Mouse (Mus musculus) C2C12 (cell line): Measurements from ENCODE around the gene Plac9a.
"Not testable (repeated sequence)": the region's sequence is repeated elsewhere in the genome, so short reads cannot be mapped to it uniquely, and the experiment has no call there.

Experiments
- CEBPB ChIP-seq: IDR thresholded peaks from one replicate; pipeline ENCODE4 v1.6.1; 2011; ENCODE audit warnings: low read depth, mild to moderate bottlenecking, control low read depth, moderate library complexity
- CTCF ChIP-seq: IDR thresholded peaks from one replicate; pipeline ENCODE4 v1.5.1; 2011; ENCODE audit not compliant: control insufficient read depth, insufficient read depth, insufficient read length
- MYOG ChIP-seq: IDR thresholded peaks from one replicate; pipeline ENCODE4 v1.6.1; 2011; ENCODE audit not compliant: control insufficient read depth, insufficient read length; ENCODE audit errors: extremely low read depth
- USF1 ChIP-seq: IDR thresholded peaks from one replicate; pipeline ENCODE4 v1.6.1; 2011; ENCODE audit warnings: low read depth, mild to moderate bottlenecking, control low read depth, moderate library complexity

DNA sequence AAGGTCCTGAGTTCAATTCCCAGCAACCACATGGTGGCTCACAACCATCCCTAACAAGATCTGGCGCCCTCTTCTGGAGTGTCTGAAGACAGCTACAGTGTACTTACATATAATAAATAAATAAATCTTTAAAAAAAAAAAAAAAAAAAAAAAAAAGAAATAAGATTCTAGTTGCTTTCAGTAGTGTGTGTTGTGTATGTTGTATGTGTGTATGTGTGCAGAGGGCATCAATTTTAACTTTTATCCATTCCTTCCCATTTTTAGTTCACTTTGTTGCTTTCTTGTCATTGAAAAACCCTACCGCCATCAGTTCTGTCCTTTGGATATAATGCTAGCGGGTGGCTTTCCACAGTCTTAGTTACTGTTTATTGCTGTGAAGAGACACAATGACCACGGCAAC is 54.2 kb downstream of the Plac9a start:
- TF ChIP-seq CEBPB, CTCF, USF1, MYOG: not testable (repeated sequence)
